In the genomic region with DNA sequence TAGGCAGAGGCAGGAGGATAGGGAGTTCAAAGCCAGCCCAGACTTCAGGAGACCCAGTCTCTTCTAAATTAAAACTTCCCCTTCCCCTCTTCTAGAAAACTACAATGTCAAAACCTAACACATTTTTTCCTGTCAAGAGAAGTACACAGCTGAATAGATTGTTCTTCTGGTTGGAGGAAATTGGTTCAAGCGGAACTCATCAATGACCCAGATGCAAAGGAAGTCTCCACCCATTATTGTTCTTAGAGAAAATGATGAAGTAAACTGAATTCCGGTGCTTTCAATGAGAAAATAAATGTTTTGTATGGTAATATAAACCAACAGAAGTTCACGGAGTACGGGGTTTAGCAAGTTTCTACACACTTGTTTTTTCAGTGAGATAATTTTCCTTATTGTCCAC, we compare ENCODE assay signal across 18 mouse cellular contexts.
A peak's percentile ranks its signal among the peaks of the same experiment; 100 is the strongest.
DNase-seq lines count a peak whose midpoint lies in the region; ATAC-seq and TF ChIP-seq lines count a peak whose summit lies in the region.
"Had no signal": no experiment of that assay in that cellular context is flagged by ENCODE, and none has a peak within 500 bp of the region (broad histone marks: within the 10 kb centered on the region; RNA-seq: fewer than 3 reads in every experiment).

No protein-coding gene starts in this region.

- ATAC-seq in lung, postnatal 0 days: peak; percentile 26
- ATAC-seq: forebrain, embryonic 16.5 days; inflammation-experienced regulatory T-cells, adult 6 months had no signal

- TF ChIP-seq CTCF in kidney, adult 2 months (conservative IDR thresholded peaks at IDR 0.05; ENCODE audit: insufficient read depth, insufficient read length, low read depth, low read length): no peak
- no peak for TF ChIP-seq CTCF in lung, postnatal 0 days (IDR thresholded peaks at IDR 0.05)

- no peaks in the 10 kb centered on the region for H3K36me3 ChIP-seq in kidney, adult 2 months (ENCODE audit: control insufficient read depth, insufficient read depth, low read length)
- H3K36me3 ChIP-seq in lung, postnatal 0 days (ENCODE audit: insufficient read depth, low read length): no peaks in the 10 kb centered on the region
- H3K36me3 ChIP-seq: embryonic facial prominence, embryonic 13.5 days; forebrain, embryonic 12.5 days; hindbrain, embryonic 15.5 days had no signal

- no peak for TF ChIP-seq POLR2A in kidney, adult 2 months (IDR thresholded peaks at IDR 0.05; ENCODE audit: low read depth, low read length)

- peak; percentile 78 for DNase-seq in heart, adult 11 months
- no peak for DNase-seq in heart, postnatal 36 days
- DNase-seq in kidney, adult 2 months: peak; percentile 64
- DNase-seq in kidney, postnatal 10 days: no peak
- peak; percentile 34 for DNase-seq in lung, postnatal 0 days (ENCODE audit: low spot score)
- no peak for DNase-seq in lung, postnatal 36 days
- no peak for DNase-seq in frontal cortex, postnatal 14 days (ENCODE audit: low spot score in 2 of 2)
- DNase-seq: adrenal gland, postnatal 10 days; cerebellum, adult 11-12 months; cerebellum, adult 9-10 months; cerebellum, postnatal 25 days; gastrocnemius, postnatal 36 days; heart, postnatal 14 days had no signal

- H3K27me3 ChIP-seq in kidney, adult 2 months (replicated peaks; ENCODE audit: control insufficient read depth, insufficient read depth, low read length): no peaks in the 10 kb centered on the region
- no peaks in the 10 kb centered on the region for H3K27me3 ChIP-seq in lung, postnatal 0 days (replicated peaks; ENCODE audit: insufficient read depth, low read length)
- H3K27me3 ChIP-seq: embryonic facial prominence, embryonic 13.5 days; hindbrain, embryonic 15.5 days had no signal

- WGBS in kidney, adult 2 months: 80% methylated on average over 4 of the region's 4 CpGs
- 69% methylated on average over 4 of the region's 4 CpGs for WGBS in lung, postnatal 0 days

- no peaks in the 10 kb centered on the region for H3K9me3 ChIP-seq in lung, postnatal 0 days (ENCODE audit: low read length)
- H3K9me3 ChIP-seq: embryonic facial prominence, embryonic 13.5 days; forebrain, embryonic 12.5 days; hindbrain, embryonic 15.5 days had no signal

- intact Hi-C loops in heart, postnatal 36 days (cut with DNase I): loop anchor here (2.0 kb wide), 1 partner anchor 64 kb away; no protein-coding TSS in a partner anchor

- TF ChIP-seq EP300 in lung, postnatal 0 days (IDR thresholded peaks at IDR 0.05): peak; percentile 86

- peak overlapping the region; percentile 35; the same call in 1 of the 2 replicates for H3K27ac ChIP-seq in kidney, adult 2 months (ENCODE audit: insufficient read depth, low read depth, low read length)
- H3K27ac ChIP-seq in lung, postnatal 0 days (ENCODE audit: low read length): 0 out of 2 replicates have a peak overlapping the region, but pooled peaks have one; percentile 20
- H3K27ac ChIP-seq: embryonic facial prominence, embryonic 13.5 days; forebrain, embryonic 12.5 days; hindbrain, embryonic 15.5 days had no signal

- no peak overlapping the region for H3K9ac ChIP-seq in lung, postnatal 0 days (replicated peaks; ENCODE audit: low read depth)
- H3K9ac ChIP-seq: embryonic facial prominence, embryonic 13.5 days; forebrain, embryonic 12.5 days; hindbrain, embryonic 15.5 days had no signal

- no peak overlapping the region for H3K4me3 ChIP-seq in kidney, adult 2 months (ENCODE audit: insufficient read depth, low read depth, low read length)
- no peak overlapping the region for H3K4me3 ChIP-seq in lung, postnatal 0 days (ENCODE audit: low read depth, low read length)
- H3K4me3 ChIP-seq: embryonic facial prominence, embryonic 13.5 days; forebrain, embryonic 12.5 days; hindbrain, embryonic 15.5 days had no signal

- H3K4me1 ChIP-seq in kidney, adult 2 months (ENCODE audit: control insufficient read depth, insufficient read depth, low read length): no peaks in the 10 kb centered on the region
- no peaks in the 10 kb centered on the region for H3K4me1 ChIP-seq in lung, postnatal 0 days (ENCODE audit: insufficient read depth, low read depth, low read length)
- H3K4me1 ChIP-seq: embryonic facial prominence, embryonic 13.5 days; forebrain, embryonic 12.5 days; hindbrain, embryonic 15.5 days had no signal

- H3K4me2 ChIP-seq in lung, postnatal 0 days (replicated peaks; ENCODE audit: low read depth, low read length): no peak overlapping the region
- H3K4me2 ChIP-seq: embryonic facial prominence, embryonic 13.5 days; forebrain, embryonic 12.5 days; hindbrain, embryonic 15.5 days had no signal

Comparison
In these comparisons a context has a peak if more than half of its experiments do, and no peak if none do; other contexts are left out.
1. DNase-seq: peak in heart, adult 11 months (single experiment), kidney, adult 2 months (single experiment) and lung, postnatal 0 days (single experiment); none in heart, postnatal 36 days (0 of 2), kidney, postnatal 10 days (single experiment), lung, postnatal 36 days (single experiment) and frontal cortex, postnatal 14 days (0 of 2).